Mouse (Mus musculus) MEL (cell line): ENCODE results near the gene Srgn. TPM values are rescaled to one million over a fixed set of nuclear protein-coding genes. Genes with fewer than 3 reads are reported as not detected.

Experiments
- DNase-seq: peaks from one replicate; pipeline ENCODE4 v3.0.0; 2011; ENCODE audit warnings: low read depth, low spot score
- H3K27ac ChIP-seq: 2 replicates; pipeline ENCODE4 v1.5.1; 2012; ENCODE audit warnings: low read depth, mild to moderate bottlenecking, control low read depth, low read length, moderate library complexity; ENCODE audit not compliant: control insufficient read depth
- H3K27me3 ChIP-seq, 2 experiments: fragments of 150-350 bp in 1 of 2; sonication (generic) in 1 of 2; 2 replicates each; pipeline ENCODE4 v1.6.1; 2012; ENCODE audit warnings: low read length in 2 of 2, mild to moderate bottlenecking in 2 of 2, improper control_type of control experiment in 1 of 2, moderate library complexity in 1 of 2; ENCODE audit not compliant: insufficient read depth in 2 of 2, control insufficient read depth in 1 of 2
- H3K36me3 ChIP-seq, 2 experiments: 2 replicates each; pipeline ENCODE4 v1.6.1; 2012 to 2014; ENCODE audit warnings: low read length in 2 of 2, improper control_type of control experiment in 1 of 2, inconsistent platforms in 1 of 2, mild to moderate bottlenecking in 1 of 2; ENCODE audit not compliant: insufficient read depth in 2 of 2, control insufficient read depth in 1 of 2
- H3K4me1 ChIP-seq, 2 experiments: fragments of 150-350 bp in 1 of 2; sonication (generic) in 1 of 2; 2 replicates each; pipeline ENCODE4 v1.6.1; 2012; ENCODE audit warnings: low read length in 2 of 2, improper control_type of control experiment in 1 of 2, mild to moderate bottlenecking in 1 of 2; ENCODE audit not compliant: insufficient read depth in 2 of 2, control insufficient read depth in 1 of 2
- H3K4me3 ChIP-seq, 2 experiments: fragments of 150-350 bp in 1 of 2; sonication (generic) in 1 of 2; 2 replicates each; pipeline ENCODE4 v1.5.1; 2012; ENCODE audit warnings: low read depth in 2 of 2, low read length in 2 of 2, mild to moderate bottlenecking in 2 of 2, moderate library complexity in 2 of 2, control low read depth in 1 of 2, improper control_type of control experiment in 1 of 2; ENCODE audit not compliant: control insufficient read depth in 1 of 2, insufficient read depth in 1 of 2
- H3K79me2 ChIP-seq: 2 replicates; pipeline ENCODE4 v1.6.1; 2012; ENCODE audit warnings: mild to moderate bottlenecking, low read length, moderate library complexity; ENCODE audit not compliant: control insufficient read depth, poor library complexity, insufficient read depth
- H3K9ac ChIP-seq: 2 replicates; pipeline ENCODE4 v1.6.1; 2012; ENCODE audit warnings: low read depth, mild to moderate bottlenecking, control low read depth, low read length, moderate library complexity; ENCODE audit not compliant: control insufficient read depth, poor library complexity, severe bottlenecking
- H3K9me3 ChIP-seq: fragments of 150-350 bp; sonication (generic); replicated peaks from 2 replicates; pipeline ENCODE4 v1.6.1; 2012; ENCODE audit warnings: mild to moderate bottlenecking, low read length, improper control_type of control experiment, moderate library complexity; ENCODE audit not compliant: insufficient read depth
- BHLHE40 ChIP-seq: IDR thresholded peaks from 2 replicates; pipeline ENCODE4 v1.6.1; 2012; ENCODE audit warnings: low read depth, mild to moderate bottlenecking, inconsistent platforms, low read length, improper control_type of control experiment, borderline replicate concordance
- CHD2 ChIP-seq: IDR thresholded peaks from 2 replicates; pipeline ENCODE4 v1.6.1; 2011; ENCODE audit warnings: low read length, improper control_type of control experiment
- CTCF ChIP-seq, 3 experiments: IDR thresholded peaks in 2 of 3; conservative IDR thresholded peaks in 1 of 3; 2 replicates each; pipeline ENCODE4 v1.5.1; 2011 to 2012; ENCODE audit warnings: low read length in 3 of 3, low read depth in 2 of 3, mild to moderate bottlenecking in 2 of 3, improper control_type of control experiment in 1 of 3, inconsistent platforms in 1 of 3, mixed read lengths in 1 of 3, moderate library complexity in 1 of 3; ENCODE audit not compliant: control insufficient read depth in 1 of 3, insufficient read depth in 1 of 3, poor library complexity in 1 of 3, severe bottlenecking in 1 of 3
- E2F4 ChIP-seq: IDR thresholded peaks from 2 replicates; pipeline ENCODE4 v1.6.1; 2011; ENCODE audit warnings: low read depth, low read length, improper control_type of control experiment, borderline replicate concordance
- EP300 ChIP-seq, 2 experiments: IDR thresholded peaks; 2 replicates each; pipeline ENCODE4 v1.6.1; 2011; ENCODE audit warnings: improper control_type of control experiment in 2 of 2, low read length in 2 of 2, low read depth in 1 of 2, mild to moderate bottlenecking in 1 of 2
- ETS1 ChIP-seq: IDR thresholded peaks from 2 replicates; pipeline ENCODE4 v1.6.1; 2012; ENCODE audit warnings: low read depth, mild to moderate bottlenecking, inconsistent platforms, low read length, improper control_type of control experiment, moderate library complexity
- HCFC1 ChIP-seq: IDR thresholded peaks from 2 replicates; pipeline ENCODE4 v1.6.1; 2012; ENCODE audit warnings: low read depth, mild to moderate bottlenecking, inconsistent platforms, low read length, improper control_type of control experiment, moderate library complexity
- MAFK ChIP-seq: IDR thresholded peaks from 2 replicates; pipeline ENCODE4 v1.6.1; 2011; ENCODE audit warnings: low read depth, mild to moderate bottlenecking, low read length, improper control_type of control experiment, borderline replicate concordance
- MAX ChIP-seq: IDR thresholded peaks from 2 replicates; pipeline ENCODE4 v1.6.1; 2011; ENCODE audit warnings: low read length, improper control_type of control experiment
- MAZ ChIP-seq: IDR thresholded peaks from 2 replicates; pipeline ENCODE4 v1.6.1; 2012; ENCODE audit warnings: low read depth, mild to moderate bottlenecking, inconsistent platforms, low read length, improper control_type of control experiment
- MXI1 ChIP-seq: IDR thresholded peaks from 2 replicates; pipeline ENCODE4 v1.6.1; 2011; ENCODE audit warnings: mild to moderate bottlenecking, low read depth, low read length, improper control_type of control experiment
- MYB ChIP-seq: IDR thresholded peaks from 2 replicates; pipeline ENCODE4 v1.6.1; 2011; ENCODE audit warnings: mild to moderate bottlenecking, low read depth, low read length, improper control_type of control experiment
- MYC ChIP-seq: IDR thresholded peaks from 2 replicates; pipeline ENCODE4 v1.6.1; 2011; ENCODE audit warnings: low read depth, mild to moderate bottlenecking, low read length, improper control_type of control experiment, moderate library complexity
- NELFE ChIP-seq: IDR thresholded peaks from 2 replicates; pipeline ENCODE4 v1.6.1; 2011; ENCODE audit warnings: low read depth, low read length, improper control_type of control experiment
- POLR2A ChIP-seq, 2 experiments: IDR thresholded peaks; 2 replicates each; pipeline ENCODE4 v1.6.1; 2011 to 2012; ENCODE audit warnings: low read length in 2 of 2, mild to moderate bottlenecking in 2 of 2, control low read depth in 1 of 2, improper control_type of control experiment in 1 of 2, low read depth in 1 of 2, moderate library complexity in 1 of 2; ENCODE audit not compliant: control insufficient read depth in 1 of 2, insufficient read depth in 1 of 2, poor library complexity in 1 of 2
- POLR2AphosphoS2 ChIP-seq: IDR thresholded peaks from 2 replicates; pipeline ENCODE4 v1.6.1; 2011; ENCODE audit warnings: low read length, improper control_type of control experiment
- POLR2AphosphoS5 ChIP-seq: IDR thresholded peaks from 2 replicates; pipeline ENCODE4 v1.6.1; 2012; ENCODE audit warnings: low read depth, borderline replicate concordance, mild to moderate bottlenecking, inconsistent platforms, low read length, moderate library complexity, mixed read lengths
- RAD21 ChIP-seq: IDR thresholded peaks from 2 replicates; pipeline ENCODE4 v1.6.1; 2011; ENCODE audit warnings: mild to moderate bottlenecking, low read depth, low read length, improper control_type of control experiment
- SIN3A ChIP-seq: IDR thresholded peaks from 2 replicates; pipeline ENCODE4 v1.6.1; 2012; ENCODE audit warnings: low read length, improper control_type of control experiment, inconsistent platforms
- USF1 ChIP-seq: IDR thresholded peaks from 2 replicates; pipeline ENCODE4 v1.6.1; 2014; ENCODE audit warnings: low read depth, mild to moderate bottlenecking, inconsistent platforms, low read length, improper control_type of control experiment, moderate library complexity
- ZKSCAN1 ChIP-seq: IDR thresholded peaks from 2 replicates; pipeline ENCODE4 v1.6.1; 2012; ENCODE audit warnings: low read depth, mild to moderate bottlenecking, inconsistent platforms, low read length, improper control_type of control experiment, moderate library complexity
- ZMIZ1 ChIP-seq: IDR thresholded peaks from 2 replicates; pipeline ENCODE4 v1.6.1; 2012; ENCODE audit warnings: low read depth, mild to moderate bottlenecking, inconsistent platforms, low read length, improper control_type of control experiment, moderate library complexity
- ZNF384 ChIP-seq: IDR thresholded peaks from 2 replicates; pipeline ENCODE4 v1.6.1; 2012; ENCODE audit warnings: low read depth, mild to moderate bottlenecking, inconsistent platforms, low read length, improper control_type of control experiment
- polyA plus RNA-seq, 2 experiments: library from polyadenylated mRNA; stranded (reverse) in 1 of 2; unstranded in 1 of 2; fragments of >175 nt in 1 of 2; fragments of >200 nt in 1 of 2; gene quantifications; 2 replicates each; pipeline versions ENCODE4 v1.2.1 to v1.2.4; 2012; ENCODE audit warnings: low replicate concordance in 2 of 2, low read depth in 1 of 2; ENCODE audit not compliant: insufficient read length in 2 of 2, insufficient read depth in 1 of 2, missing spikeins in 1 of 2
- total RNA-seq: library from RNA; depleted of rRNA; stranded (reverse); fragments of 300-350 nt; gene quantifications from 2 replicates; pipeline ENCODE4 v1.2.3, GENCODE M21; 2012

Srgn gene
- total and polyA plus RNA-seq, 3 experiments = 164 to 217 TPM; not detected in 1

DNA sequence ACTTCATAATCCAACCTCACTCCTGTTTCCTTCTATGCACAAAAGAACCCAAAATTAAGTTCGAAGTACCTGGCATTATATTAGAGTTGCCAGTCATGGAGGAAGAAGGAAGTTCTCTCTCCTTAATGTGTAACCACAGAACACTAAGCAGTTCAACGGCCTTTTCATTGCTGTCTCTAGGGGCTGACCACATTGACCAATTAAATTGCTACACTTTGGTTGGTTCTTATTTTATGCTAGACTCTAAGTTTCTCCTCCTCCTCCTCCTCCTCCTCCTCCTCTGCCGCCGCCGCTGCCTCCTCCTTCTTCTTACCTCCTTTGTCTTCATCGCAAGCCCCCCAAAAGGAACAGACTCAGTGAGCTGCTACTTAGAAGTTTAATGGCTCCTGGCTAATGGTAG, 15.7 kb downstream of the Srgn start:
- TF ChIP-seq HCFC1 (no peak), MYB (peak; percentile 74), EP300 (IDR thresholded peaks at IDR 0.05; ENCODE audit: low read depth in 1 of 2, low read length in 2 of 2) (peak in 1 of 2 experiments; percentile 42; a peak in 1 of 4 replicates), NELFE (0 out of 2 replicates have a peak, but pooled peaks have one; percentile 30), ETS1 (peak; percentile 4; the same call in 1 of the 2 replicates)
- TF ChIP-seq, all 39 proteins: peak for 4
- peak; percentile 60 for DNase-seq
- H3K27me3 ChIP-seq = no peaks in the 10 kb centered on the region
- 0 out of 2 replicates have a peak overlapping the region, but pooled peaks have one; percentile 4 for H3K9ac ChIP-seq
- H3K36me3 ChIP-seq = peaks cover 0 to 24% of the 10 kb centered on the region in 2 experiments; a peak in 2 of 4 replicates
- H3K4me1 ChIP-seq = peaks cover 11 to 27% of the 10 kb centered on the region in 2 experiments
- no peak overlapping the region for H3K4me3 ChIP-seq
- H3K79me2 ChIP-seq = peaks cover 10% of the 10 kb centered on the region
- no peaks in the 10 kb centered on the region for H3K9me3 ChIP-seq
- peak overlapping the region; percentile 51 for H3K27ac ChIP-seq

DNA sequence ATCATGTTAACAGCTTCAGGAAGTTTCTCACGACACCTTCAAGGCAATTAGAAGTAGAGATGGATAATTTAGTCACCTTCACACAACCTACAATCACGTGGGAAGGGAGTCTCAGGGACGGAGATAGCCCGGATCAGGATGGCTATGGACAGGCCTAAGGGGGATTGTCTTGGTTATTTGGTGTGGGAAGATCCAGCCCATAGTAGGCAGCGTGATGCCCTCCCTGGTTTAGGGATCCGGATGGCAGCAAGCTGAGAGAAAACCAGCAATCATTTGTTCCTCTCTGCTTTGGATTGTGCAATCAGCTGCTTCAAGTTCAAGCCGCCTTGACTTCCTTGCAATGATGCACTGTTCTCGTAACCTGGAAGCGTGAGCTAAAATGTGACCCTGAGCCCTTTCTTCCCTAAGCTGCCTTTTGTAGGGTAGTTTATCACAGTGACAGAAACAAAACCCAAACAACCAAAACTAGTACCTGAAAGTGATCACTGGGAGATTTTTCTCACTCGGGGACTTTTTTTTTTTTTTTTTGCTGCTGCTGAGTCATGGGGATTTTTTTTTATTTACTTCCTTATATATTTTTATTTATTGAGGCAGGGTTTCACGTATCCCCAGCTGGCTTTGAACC, 18.1 kb downstream of the Srgn start:
- Histone ChIP-seq H3K9me3 (no peaks in the 10 kb centered on the region), H3K27me3 (no peaks in the 10 kb centered on the region), H3K4me3 (peak overlapping the region; percentile 59 to 74), H3K36me3 (peaks cover 0 to 41% of the 10 kb centered on the region in 2 experiments; a peak in 2 of 4 replicates), H3K27ac (peak overlapping the region; percentile 94), H3K4me1 (peaks cover 15 to 42% of the 10 kb centered on the region in 2 experiments), H3K79me2 (peaks cover 26% of the 10 kb centered on the region), H3K9ac (peak overlapping the region; percentile 63)
- DNase-seq = peak; percentile 77
- TF ChIP-seq POLR2A (IDR thresholded peaks at IDR 0.05; ENCODE audit: control insufficient read depth in 1 of 2, insufficient read depth in 1 of 2, low read depth in 1 of 2, low read length in 2 of 2, poor library complexity in 1 of 2) = no peak
- TF ChIP-seq ZKSCAN1 = 0 out of 2 replicates have a peak, but pooled peaks have one; percentile 31
- no peak for TF ChIP-seq MAZ
- no peak for TF ChIP-seq HCFC1
- peak; percentile 4 for TF ChIP-seq SIN3A
- peak; percentile 60 for TF ChIP-seq USF1
- no peak for TF ChIP-seq ZMIZ1
- TF ChIP-seq POLR2AphosphoS5 = no peak
- TF ChIP-seq BHLHE40 = no peak
- TF ChIP-seq MXI1 = 0 out of 2 replicates have a peak, but pooled peaks have one; percentile 42
- peak; percentile 48; the same call in 1 of the 2 replicates for TF ChIP-seq MAX
- TF ChIP-seq CHD2 = no peak
- peak; percentile 44; the same call in 1 of the 2 replicates for TF ChIP-seq MYC
- TF ChIP-seq MAFK = no peak; the same call in 1 of the 2 replicates
- no peak for TF ChIP-seq CTCF (IDR thresholded peaks at IDR 0.05 in 2 of 3, conservative IDR thresholded peaks at IDR 0.05 in 1 of 3; ENCODE audit: control insufficient read depth in 1 of 3, insufficient read depth in 1 of 3, low read depth in 2 of 3, low read length in 3 of 3, poor library complexity in 1 of 3, severe bottlenecking in 1 of 3)
- TF ChIP-seq POLR2AphosphoS2 = no peak
- TF ChIP-seq EP300 (IDR thresholded peaks at IDR 0.05; ENCODE audit: low read depth in 1 of 2, low read length in 2 of 2) = peak in 1 of 2 experiments; percentile 21; a peak in 1 of 4 replicates
- no peak for TF ChIP-seq E2F4
- TF ChIP-seq ETS1 = peak; percentile 21; the same call in 1 of the 2 replicates
- TF ChIP-seq ZNF384 = peak; percentile 94
- no peak for TF ChIP-seq RAD21
- no peak for TF ChIP-seq NELFE
